Mouse (Mus musculus) left cerebral cortex, adult 18-20 months (tissue): ENCODE results near the gene Agr3. TPM values are rescaled to one million over a fixed set of nuclear protein-coding genes. Genes with fewer than 3 reads are reported as not detected.
A peak's percentile ranks its signal among the peaks of the same experiment; 100 is the strongest.

Experiments used
- DNase-seq, 2 experiments: peaks; one replicate each; pipeline ENCODE4 v3.0.0; 2021 to 2022; ENCODE audit warnings: low spot score in 2 of 2, mixed read lengths in 1 of 2
- long read RNA-seq, 2 experiments: library from polyadenylated mRNA; stranded (forward); transcript quantifications; one replicate each; pipeline ENCODE4 v2.0.0; 2021
- total RNA-seq, 2 experiments: library from RNA; stranded (reverse); gene quantifications; 2 replicates each; pipeline ENCODE4 v1.2.3; 2021

Gene Agr3
- total RNA-seq: not detected
- long read RNA-seq, experiment 1: 0 reads
- long read RNA-seq, experiment 2: 0 reads

GRCm38 (mm10) chr12:35925402-35925801 is at the start of gene Agr3:
TSS of gene Agr3 (plus strand) at chr12:35925620.
- no peak for DNase-seq

GRCm38 (mm10) chr12:35884892-35885558 is 40.4 kb upstream of the Agr3 start:
- peak; percentile 9 to 37 for DNase-seq

GRCm38 (mm10) chr12:35889383-35889782 is 36.0 kb upstream of the Agr3 start:
- DNase-seq: no peak

- no peak for DNase-seq
Observed at GRCm38 (mm10) chr12:35890756-35891155, 34.7 kb upstream of the Agr3 start.

- no peak for DNase-seq
Observed at GRCm38 (mm10) chr12:35894304-35894900, 31.0 kb upstream of the Agr3 start.

GRCm38 (mm10) chr12:35895875-35896763 is 29.3 kb upstream of the Agr3 start:
- DNase-seq: peak; percentile 70 to 75

GRCm38 (mm10) chr12:35896764-35897282 is 28.6 kb upstream of the Agr3 start:
- no peak for DNase-seq

- no peak for DNase-seq
Observed at GRCm38 (mm10) chr12:35910632-35911031, 14.8 kb upstream of the Agr3 start.

- DNase-seq: no peak
Observed at GRCm38 (mm10) chr12:35915813-35916212, 9.6 kb upstream of the Agr3 start.

GRCm38 (mm10) chr12:35916467-35916866 is 9.0 kb upstream of the Agr3 start:
- DNase-seq: no peak

- DNase-seq: no peak
Observed at GRCm38 (mm10) chr12:35918031-35918430, 7.4 kb upstream of the Agr3 start.

- no peak for DNase-seq
Observed at GRCm38 (mm10) chr12:35927804-35928203, 2.4 kb downstream of the Agr3 start.

GRCm38 (mm10) chr12:35932816-35933215 is 7.4 kb downstream of the Agr3 start:
- DNase-seq: no peak

- no peak for DNase-seq
Observed at GRCm38 (mm10) chr12:35951757-35952156, 26.3 kb downstream of the Agr3 start.

GRCm38 (mm10) chr12:35957235-35957634 is 31.8 kb downstream of the Agr3 start:
- DNase-seq: no peak

- DNase-seq: no peak
Observed at GRCm38 (mm10) chr12:35966098-35966767, 40.8 kb downstream of the Agr3 start.

- no peak for DNase-seq
Observed at GRCm38 (mm10) chr12:35966768-35967141, 41.3 kb downstream of the Agr3 start.

- DNase-seq: no peak
Observed at GRCm38 (mm10) chr12:35975898-35976297, 50.5 kb downstream of the Agr3 start.

GRCm38 (mm10) chr12:35977633-35978246 is 52.3 kb downstream of the Agr3 start:
- no peak for DNase-seq

- DNase-seq: no peak
Observed at GRCm38 (mm10) chr12:35979625-35980024, 54.2 kb downstream of the Agr3 start.
